Mouse (Mus musculus) heart, postnatal 10 days (tissue): Measurements from ENCODE around the gene Sh2b1. TPM values are rescaled to one million over a fixed set of nuclear protein-coding genes. Genes with fewer than 3 reads are reported as not detected.
"Not testable (repeated sequence)": the region's sequence is repeated elsewhere in the genome, so short reads cannot be mapped to it uniquely, and the experiment has no call there.

ENCODE experiments used
- DNase-seq, 2 experiments: peaks; one replicate each; pipeline ENCODE4 v3.0.0; 2021
- intact Hi-C: fragments of 180-260 bp; cut with DNase I; formaldehyde crosslinking; loops from one replicate; pipeline ENCODE4 v1.15.1; 2025
- total RNA-seq, 2 experiments: library from RNA; stranded (reverse); gene quantifications; 2 replicates each; pipeline ENCODE4 v1.2.3; 2021

The Sh2b1 gene
- total RNA-seq, result 10 to 100 TPM; 46.1 to 46.7 TPM

DNA sequence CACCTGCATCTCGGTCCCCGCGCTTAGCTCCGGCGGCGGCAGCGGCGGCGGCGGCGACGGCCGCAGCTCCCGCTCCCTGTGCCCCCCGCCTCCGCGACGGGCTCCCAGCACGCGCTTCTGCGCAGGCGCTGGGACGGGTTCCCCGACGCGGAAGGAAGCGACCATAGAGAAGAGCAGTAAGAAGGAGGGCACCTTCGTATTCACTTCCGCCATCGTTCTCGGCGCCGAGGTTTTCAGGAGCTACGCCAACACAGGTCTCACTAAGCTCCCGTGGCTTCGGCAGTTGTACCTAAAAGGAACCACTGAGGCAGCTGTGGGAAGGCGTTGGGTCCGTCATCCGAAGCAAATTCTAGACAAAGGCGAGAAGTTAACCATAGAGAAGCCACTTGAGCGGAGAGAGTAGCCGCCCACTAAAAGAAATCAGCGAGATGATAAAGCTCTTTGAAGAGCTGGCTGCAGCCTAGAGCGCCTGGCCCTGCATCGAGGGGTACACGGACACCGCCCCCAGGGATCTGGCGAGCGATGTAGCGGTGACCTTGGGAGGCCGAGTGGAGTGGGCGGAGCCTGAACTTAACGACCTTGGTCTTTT, at the start of gene Sh2b1:
TSS of gene Sh2b1 (minus strand) at position 432 of the 589 bp plus-strand sequence.
- intact Hi-C loops, result loop anchor here (2.0 to 5.0 kb wide), 2 partner anchors 76 to 162 kb away; no protein-coding TSS in a partner anchor

DNA sequence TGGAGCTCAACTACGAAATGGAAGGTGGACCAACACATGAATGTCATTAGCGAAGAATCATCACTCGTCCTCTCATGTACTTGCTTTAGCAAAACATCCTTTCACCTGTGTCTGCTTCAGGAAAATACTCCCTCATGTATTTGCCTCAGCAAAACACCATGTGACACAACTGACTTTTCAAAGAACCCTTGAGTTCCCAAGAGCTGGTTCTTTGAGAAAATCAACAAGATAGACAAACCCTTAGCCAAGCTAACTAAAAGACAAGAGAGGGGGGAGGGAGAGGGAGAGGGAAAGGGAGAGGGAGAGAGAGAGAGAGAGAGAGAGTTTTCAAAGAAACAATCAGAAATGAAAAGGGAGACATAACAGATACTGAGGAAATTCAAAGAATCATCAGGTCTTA, 48.1 kb upstream of the Sh2b1 start:
- DNase-seq, result no peak
- intact Hi-C loops, result no loop called here

More for the DNA sequence above, at the start of gene Sh2b1:
- DNase-seq, result peak; percentile 92 to 93

DNA sequence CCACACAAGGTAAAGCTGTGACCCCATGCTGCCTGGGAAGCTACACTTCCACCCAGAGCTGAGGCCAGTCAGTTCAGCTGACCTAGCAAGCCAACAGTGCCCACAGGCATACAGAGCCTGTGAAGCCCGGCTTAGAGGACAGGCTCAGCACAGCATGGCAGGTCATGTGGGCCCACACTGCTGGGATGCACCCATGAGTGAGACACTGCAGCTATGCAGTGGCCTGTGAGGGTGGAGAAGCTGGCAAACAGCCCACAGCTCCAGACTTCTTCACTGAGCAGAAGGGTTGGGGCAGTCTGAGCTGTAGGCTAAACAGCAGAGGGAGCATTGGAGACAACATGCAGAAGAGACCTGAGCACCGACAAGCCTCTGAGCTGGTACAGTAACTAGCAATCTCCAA, 44.3 kb upstream of the Sh2b1 start:
- intact Hi-C loops, result no loop called here
- peak; percentile 28 to 36 for DNase-seq

DNA sequence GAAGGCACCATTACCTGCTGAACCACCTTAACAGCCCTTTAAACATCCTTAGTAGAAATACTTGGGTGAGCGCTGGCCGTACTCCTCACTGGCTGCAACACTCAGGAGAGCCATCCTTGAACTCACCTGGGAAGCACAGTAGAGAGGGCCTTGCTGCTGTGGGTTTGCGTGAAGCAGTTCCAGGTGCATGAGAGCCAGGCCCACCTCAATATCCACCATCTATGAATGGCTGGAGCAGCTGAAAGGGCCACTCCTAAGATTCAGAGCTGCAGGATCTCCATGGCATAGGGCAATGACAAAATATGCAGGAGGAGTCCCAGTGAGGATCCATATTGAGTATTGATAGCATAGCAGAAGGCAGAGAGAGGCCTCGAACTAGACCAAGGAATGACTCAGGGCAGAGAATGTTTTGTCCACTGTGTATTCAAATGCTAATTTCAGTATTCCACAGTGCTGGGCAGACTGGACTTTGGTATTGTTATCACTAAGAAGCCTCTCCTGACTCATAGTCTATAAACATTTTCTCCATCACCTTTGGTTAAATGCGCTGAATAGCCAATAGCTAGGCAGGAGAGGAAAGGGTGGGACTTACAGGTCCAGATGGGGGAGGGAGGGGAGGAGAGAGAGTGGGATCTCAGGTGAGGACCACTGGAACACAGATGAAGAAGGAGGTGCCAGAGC, 43.2 kb upstream of the Sh2b1 start:
- DNase-seq, result no peak
- intact Hi-C loops, result no loop called here

DNA sequence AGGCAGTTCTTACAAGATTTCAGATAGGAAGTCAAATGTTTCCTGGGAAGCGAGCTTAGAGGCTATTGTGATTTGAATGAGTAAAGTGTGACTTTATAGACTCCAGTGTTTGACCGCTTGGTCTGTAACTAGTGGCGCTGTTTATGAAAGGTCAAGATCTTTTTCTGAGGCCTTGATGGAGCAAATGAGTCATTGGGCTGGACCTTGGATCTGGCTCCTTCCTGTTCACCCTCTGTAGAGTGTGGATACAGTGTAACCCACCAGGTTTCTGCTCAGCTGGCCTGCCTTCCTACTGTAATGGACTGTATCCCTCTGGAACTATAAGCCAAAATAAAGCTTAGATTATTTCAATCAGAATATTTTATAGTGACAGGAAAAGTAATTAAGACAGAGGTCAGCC, 36.1 kb upstream of the Sh2b1 start:
- no peak for DNase-seq
- intact Hi-C loops, result no loop called here

DNA sequence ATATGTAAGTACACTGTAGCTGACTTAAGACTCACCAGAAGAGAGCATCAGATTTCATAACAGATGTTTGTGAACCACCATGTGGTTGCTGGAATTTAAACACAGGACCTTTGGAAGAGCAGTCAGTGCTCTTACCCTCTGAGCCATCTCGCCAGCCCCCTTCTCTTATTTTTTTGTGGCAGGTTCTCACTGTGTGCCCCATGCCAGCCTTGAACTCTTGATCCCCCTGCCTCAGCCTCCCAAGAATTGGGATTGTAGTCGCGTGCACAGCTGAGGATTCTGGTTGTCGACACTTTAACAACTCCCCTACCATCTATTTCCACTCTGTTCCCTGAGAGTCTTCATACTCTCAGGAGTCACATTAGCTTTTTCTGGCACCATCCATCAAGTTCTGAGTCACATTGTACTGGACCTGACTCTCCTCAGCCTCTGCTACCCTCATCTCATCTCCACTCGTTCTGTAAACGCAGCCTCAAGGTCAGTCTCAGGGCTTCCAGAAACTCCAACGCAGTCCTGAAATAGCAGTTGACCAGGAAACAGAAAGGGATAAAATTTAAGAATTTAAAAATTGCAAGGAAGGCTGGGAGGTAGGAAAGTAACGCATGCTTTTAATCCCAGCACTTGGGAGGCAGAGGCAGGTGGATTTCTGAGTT, 32.0 kb upstream of the Sh2b1 start:
- DNase-seq, result no peak
- intact Hi-C loops, result loop anchor here (2.0 kb wide), 1 partner anchor 22 kb away; no protein-coding TSS in a partner anchor

DNA sequence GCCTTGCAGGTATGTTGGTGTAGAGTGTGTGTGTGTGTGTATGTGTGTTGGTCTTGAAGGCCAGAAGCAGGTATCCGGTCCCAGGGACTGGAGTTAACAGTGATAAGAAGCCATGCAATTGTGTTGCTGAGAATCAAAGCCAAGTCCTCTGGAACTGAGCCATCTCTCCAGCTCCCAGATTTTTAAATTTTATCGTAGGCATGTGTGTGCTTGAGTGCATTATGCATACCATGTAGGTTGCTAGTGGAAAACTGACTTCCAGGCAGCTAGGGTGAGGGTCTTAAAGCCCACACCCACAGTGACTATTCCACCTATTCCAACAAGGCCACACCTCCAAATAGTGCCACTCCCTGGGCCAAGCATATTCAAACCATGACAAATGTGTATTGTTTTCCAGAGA, 29.7 kb upstream of the Sh2b1 start:
- intact Hi-C loops, result no loop called here
- DNase-seq, result no peak

DNA sequence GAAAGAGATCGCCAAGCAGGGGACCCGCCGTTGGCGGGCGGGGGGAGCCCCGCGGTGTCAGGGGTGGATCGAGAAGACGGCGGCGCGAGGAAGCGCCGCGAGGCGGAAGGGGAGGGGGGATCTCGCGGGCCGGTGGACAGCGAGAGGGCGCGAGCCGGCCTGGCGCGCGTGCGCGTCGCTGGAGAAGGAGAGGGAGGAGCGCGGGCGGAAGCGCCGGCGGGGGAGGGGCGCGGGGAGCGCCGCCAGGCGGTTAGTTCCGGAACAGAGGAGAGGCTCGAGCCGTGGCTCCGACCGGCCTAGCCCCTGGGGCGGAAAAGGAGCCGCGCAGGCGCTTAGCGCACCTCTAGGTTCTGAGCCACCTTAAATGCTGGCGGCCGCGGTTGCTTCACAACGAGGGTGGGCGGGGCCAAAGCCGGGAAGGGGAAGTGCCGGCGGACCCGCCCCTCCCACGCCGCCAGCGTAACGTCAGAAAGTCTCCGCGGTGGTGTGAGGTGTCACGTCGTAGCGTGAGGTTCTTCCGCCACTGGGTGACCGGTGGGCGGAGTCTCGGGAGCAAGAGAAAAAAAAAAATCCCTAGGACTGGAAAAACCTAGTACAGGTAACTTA, 28.2 kb upstream of the Sh2b1 start, which contains the start of gene Atxn2l:
TSS of gene Atxn2l (minus strand) at position 165 of the 606 bp plus-strand sequence.
- intact Hi-C loops, result no loop called here
- DNase-seq, result peak; percentile 99

DNA sequence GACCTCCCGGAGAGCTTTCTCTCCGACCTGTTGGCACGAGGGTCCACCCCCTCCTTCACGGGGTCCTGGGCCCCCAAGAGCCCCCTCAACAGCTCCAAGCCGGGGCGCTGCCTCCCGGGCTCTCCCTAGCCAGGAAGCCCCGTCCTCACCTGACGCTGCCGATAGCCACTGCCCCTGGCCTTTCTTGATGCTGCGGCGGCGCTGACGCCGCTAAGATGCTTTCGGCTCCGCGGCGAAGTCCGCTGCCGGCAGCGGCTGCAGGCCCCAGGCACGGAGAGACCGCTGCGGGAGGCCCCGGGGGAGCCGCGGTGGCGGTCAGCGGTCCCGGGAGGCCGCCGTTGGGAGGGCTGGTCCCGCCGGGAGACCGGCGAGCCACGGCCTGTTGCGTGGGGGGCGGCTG, 27.5 kb upstream of the Sh2b1 start:
- intact Hi-C loops, result no loop called here
- no peak for DNase-seq

DNA sequence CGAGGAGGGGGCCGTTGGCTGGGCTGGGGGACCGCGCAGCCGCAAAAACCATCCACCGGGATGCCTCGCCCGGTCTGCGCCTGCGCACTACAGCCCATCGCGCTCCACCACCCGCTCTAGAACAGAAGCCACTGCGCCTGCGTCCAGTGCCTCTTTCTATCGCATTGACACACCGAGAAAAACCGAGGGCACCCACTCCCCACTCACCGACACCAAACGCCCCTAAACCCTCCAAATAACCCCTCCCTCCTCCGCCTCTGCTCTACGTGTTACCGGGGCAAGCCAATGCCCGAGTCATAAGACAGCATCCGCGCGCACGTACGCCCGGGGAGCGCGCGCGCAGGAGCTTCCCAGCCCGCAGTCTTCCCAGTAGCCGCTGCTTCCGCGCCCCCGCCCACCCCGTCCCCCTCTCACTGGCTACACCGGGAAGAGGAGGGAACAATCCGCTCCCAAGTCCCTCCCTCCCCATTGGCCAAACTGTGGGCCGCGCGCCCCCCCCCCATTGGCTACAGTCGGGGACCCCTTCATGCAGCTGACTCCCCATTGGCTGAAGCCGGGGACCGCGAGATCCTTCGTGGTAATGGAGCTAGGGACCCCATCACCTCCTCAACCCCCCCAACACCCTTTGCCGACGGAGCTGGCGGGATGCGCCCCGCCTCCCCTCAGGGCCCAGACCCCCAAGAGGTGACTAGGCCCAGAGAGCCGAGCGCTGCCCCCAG, 27.0 kb upstream of the Sh2b1 start:
- DNase-seq, result peak; percentile 95
- intact Hi-C loops, result no loop called here

DNA sequence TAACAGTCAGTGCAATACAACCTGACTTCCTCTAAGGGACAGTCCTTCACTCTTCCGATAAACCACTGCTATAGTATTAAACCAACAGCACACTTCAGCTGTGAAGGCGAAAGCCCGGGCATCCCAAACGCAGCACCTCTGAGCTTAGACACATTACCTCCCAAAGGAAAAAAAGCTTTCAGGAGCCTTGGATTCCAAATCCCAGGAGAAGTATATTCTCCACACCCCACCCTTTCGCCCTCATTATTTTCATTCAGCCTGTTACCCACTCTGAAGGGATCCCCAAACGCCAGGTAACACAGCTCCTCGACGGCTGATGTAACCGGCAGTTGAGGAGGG, 26.4 kb upstream of the Sh2b1 start:
- no peak for DNase-seq
- intact Hi-C loops, result no loop called here

DNA sequence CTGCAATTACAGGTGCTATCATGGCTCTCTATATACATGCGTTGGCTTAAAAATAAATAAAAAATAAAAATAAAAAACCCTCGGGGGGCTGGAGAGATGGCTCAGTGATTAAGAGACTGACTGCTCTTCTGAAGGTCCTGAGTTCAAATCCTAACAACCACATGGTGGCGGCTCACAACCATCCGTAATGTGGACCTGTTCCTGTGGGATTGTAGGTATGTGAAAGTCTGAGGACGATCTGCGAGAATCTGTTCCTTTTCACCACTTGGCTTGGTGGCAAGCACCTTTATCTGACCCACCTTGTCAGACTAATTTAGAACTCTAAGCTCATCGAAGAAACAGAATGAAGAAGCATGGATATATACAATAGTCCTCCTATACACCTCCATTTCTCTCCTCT, 24.2 kb upstream of the Sh2b1 start:
- DNase-seq, result no peak
- intact Hi-C loops, result no loop called here

DNA sequence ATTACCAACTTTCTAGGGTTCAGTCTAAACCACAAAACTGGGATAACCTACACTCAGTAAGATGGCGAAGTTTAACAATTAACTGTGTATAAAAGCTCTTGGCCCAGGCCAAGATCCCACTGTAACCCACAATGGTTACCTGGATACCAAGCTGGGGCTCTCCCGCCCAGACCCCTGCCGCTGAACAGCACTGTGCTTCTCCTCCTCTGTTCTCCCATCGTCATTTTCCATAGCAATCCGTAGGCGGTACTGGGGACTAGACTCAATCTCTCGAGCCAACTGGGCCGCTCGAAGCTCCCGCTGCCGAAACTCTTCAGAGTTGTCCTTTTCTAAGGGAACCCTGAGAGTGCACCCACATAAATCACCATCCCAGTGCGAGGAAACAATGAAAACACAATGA, 22.7 kb upstream of the Sh2b1 start:
- DNase-seq, result no peak
- intact Hi-C loops, result no loop called here

DNA sequence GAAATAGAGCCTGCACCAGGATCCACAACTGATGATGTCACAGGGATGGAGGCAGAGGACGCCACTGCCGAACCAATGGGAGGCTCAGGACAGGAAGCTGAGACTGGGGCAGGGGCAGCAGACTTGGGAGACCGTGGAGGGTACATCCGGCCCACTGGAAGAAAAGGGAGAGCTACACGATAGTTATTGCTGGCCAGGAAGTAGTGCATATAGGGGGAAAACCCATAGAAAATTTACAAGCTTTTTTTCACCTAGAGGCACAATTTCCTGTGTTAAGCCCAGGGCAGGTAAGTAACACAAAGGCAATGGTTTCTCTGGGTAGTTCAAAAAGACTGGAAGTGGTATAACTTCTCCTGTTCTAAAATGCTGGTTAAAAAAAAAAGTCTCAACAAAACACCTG, 21.3 kb upstream of the Sh2b1 start:
- intact Hi-C loops, result no loop called here
- DNase-seq, result no peak

DNA sequence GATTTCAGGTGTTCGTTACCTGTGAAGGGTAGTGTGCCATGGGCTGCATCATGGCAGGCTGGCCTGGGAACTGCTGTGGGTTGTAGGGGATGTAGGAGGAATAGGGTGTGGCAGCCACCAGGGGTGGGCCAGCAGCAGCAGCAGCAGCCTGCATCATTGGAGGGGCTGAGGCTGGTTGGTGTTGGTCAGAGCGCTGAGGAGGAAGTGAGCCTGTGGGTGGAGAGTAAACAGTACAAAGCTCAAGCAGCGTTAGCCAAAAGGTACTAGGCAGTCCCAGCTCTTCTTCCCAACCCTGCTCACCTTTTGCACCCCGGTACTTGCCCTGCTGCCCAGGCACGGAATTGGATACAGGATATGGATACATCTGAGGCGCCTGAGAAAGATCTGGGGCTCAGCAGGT, 18.9 kb upstream of the Sh2b1 start:
- intact Hi-C loops, result no loop called here
- DNase-seq, result no peak

DNA sequence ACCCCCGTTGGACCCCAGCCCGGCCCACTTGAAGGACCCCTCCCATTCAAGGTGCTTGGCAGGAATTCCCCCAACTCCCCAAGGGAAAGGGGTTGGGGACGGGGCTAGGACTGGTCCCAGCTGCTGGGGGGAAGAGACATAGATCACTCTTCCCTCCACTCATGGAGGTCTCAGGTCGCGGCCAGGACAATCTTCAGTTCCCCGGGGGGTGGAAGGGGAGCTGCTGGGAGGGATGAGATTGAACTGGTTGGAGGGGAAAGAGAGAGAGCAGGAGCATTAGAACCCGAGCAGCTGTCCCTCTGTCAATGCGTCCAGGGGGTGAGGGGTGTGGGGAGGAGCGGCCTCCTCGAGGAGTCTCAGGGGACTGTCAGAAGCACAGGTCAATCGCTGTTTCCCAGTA, 16.7 kb upstream of the Sh2b1 start:
- DNase-seq, result no peak
- intact Hi-C loops, result loop anchor here (1.0 kb wide), 1 partner anchor 8 kb away; no protein-coding TSS in a partner anchor

DNA sequence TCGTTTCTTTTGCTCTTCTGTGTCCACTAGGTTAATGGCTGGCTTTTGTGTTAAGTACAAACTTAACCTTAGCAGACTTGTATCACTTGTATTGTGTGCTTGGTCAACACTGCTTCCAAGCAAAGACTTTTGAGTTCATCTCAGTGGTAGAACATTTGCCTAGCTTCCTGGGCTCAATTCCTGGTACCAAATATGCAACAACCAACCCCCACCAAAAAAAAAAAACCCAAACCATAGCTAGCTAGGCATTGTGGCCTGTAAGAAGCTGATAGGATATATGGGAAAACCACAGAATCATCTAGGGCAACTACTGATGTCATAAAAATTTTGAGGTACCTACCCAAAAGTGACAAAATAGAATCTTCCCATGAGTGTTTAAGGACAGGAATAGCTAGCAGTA, 15.8 kb upstream of the Sh2b1 start:
- intact Hi-C loops, result loop anchor here (1.0 kb wide), 1 partner anchor 9 kb away; no protein-coding TSS in a partner anchor
- DNase-seq, result no peak

DNA sequence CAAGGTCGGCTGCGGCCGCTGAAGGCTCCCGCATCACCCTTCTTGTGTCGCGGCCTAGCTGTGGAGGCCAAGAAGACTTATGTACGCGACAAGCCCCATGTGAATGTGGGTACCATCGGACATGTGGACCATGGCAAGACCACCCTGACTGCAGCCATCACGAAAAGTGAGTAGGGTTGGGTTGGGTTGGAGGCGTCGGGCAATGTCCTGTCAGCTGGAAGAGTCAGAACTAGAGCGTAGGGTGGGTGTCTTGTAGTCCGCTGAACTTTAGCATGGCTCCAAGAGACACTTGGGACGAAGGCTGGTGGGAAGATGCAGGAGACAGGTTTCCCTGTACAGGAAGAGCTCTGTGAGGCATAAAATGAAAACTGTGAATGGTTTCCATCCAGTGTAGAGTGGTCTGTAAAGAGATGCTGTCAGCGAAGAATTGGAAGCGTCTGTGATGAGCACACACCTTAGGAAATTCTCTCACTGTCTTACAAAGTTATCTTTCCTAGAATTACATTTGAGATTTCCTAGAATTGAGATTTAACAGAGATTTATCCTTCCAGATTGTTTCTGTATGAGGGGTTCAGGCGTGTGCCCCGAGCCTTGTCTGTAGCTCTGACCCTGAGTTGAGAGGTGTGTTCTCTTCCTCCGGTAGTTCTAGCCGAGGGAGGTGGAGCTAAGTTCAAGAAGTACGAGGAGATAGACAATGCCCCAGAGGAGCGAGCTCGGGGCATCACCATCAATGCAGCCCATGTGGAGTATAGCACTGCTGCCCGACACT, 12.6 kb upstream of the Sh2b1 start:
- DNase-seq, intact Hi-C loops: not testable (repeated sequence)

DNA sequence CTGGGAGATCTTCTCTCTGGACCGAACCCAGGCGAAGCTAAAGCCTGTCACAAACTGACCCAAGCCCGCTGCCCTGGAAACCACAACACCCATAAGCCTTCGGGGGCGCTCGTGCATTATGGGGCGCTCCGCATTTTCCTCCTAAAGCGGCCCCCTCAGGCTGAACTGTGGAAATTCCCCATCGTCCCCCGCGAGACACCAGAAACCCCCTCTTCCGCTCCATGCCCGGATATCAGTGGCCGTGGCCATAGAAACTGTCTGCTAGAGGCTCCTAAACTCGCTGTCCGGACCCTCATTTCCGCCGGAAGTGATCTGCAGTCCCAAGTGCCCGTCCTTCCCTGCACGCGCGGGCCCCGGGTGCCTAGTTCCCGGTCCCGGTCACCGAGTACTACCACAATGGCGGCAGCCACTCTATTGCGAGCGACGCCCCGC, 11.8 kb upstream of the Sh2b1 start, which contains the start of gene Tufm:
TSS of gene Tufm (plus strand) at position 310 of the 432 bp plus-strand sequence.
- intact Hi-C loops, result no loop called here
- DNase-seq, result peak; percentile 97 to 98

DNA sequence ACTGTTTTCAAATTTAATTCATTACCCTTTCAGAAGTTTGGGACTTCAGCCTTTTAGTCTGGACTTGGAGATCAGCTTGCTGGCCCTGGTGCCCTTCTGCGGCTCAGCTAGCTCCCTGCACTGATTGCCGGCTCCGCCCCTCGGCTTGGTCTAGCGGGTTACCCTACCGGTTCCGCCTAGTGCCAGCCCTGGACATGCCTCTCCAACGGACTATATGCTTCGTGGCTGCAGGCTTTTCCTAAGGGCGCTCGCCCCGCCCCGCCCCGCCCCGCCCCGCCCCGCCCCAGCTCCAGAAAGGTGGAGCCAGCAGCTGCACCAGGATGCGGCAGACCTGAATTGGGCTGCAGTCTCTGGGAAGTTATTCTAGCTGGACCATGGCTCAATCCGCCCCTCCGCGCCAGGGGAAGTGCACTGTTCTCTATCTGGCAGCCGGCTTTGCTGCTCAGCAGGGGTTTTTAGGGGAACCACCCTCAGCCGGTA, 7.2 kb upstream of the Sh2b1 start:
- intact Hi-C loops, result loop anchor here (5.0 kb wide), 1 partner anchor 215 kb away; the partner anchor contains the start of genes Bola2 and Slx1b
- peak; percentile 87 to 89 for DNase-seq
